Mouse (Mus musculus) spleen, postnatal 10 days (tissue): ENCODE measurements around the gene Prl3d2.
"Not testable (repeated sequence)": the region's sequence is repeated elsewhere in the genome, so short reads cannot be mapped to it uniquely, and the experiment has no call there.

Source experiments
- DNase-seq, 2 experiments: peaks; one replicate each; pipeline ENCODE4 v3.0.0; 2021 to 2022; ENCODE audit warnings: low spot score in 2 of 2

Gene Prl3d2

DNA sequence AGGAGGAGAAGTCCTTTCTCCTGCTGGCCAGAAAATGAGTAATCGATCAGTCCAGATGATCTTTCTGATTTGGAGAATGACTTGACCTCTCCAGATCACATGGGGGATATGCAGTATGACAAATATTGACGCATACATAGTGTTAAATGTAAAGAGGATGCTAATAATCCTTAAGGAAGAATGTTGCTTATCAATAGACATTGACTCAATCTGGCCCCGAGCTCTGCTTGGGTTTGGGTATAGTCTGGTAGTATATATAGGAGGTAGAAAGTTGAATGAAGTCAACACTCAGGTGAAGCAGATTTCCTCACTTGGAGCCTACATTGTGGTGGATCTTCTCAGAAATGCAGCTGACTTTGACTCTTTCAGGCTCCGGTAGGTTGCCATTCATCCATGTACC, at the start of gene Prl3d2:
Prl3d2 (plus strand) TSS at position 301 of the 400 bp plus-strand sequence.
- DNase-seq = not testable (repeated sequence)

DNA sequence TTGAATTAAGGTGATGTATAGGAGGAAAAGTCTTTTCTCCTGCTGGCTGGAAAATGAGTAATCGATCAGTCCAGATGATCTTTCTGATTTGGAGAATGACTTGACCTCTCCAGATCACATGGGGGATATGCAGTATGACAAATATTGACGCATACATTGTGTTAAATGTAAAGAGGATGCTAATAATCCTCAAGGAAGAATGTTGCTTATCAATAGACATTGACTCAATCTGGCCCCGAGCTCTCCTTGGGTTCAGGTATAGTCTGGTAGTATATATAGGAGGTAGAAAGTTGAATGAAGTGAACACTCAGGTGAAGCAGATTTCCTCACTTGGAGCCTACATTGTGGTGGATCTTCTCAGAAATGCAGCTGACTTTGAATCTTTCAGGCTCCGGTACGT, 27.6 kb upstream of the Prl3d2 start, which contains the start of gene Prl3d1:
Prl3d1 (plus strand) TSS at position 301 of the 400 bp plus-strand sequence.
- DNase-seq = not testable (repeated sequence)

GRCm38 (mm10) chr13:27148264-27148663, 26.8 kb downstream of the Prl3d2 start:
- no peak for DNase-seq

DNA sequence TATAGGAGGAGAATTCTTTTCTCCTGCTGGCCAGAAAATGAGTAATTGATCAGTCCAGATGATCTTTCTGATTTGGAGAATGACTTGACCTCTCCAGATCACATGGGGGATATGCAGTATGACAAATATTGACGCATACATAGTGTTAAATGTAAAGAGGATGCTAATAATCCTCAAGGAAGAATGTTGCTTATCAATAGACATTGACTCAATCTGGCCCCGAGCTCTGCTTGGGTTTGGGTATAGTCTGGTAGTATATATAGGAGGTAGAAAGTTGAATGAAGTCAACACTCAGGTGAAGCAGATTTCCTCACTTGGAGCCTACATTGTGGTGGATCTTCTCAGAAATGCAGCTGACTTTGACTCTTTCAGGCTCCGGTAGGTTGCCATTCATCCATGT, 35.0 kb downstream of the Prl3d2 start, which contains the start of gene Prl3d3:
Prl3d3 (plus strand) TSS at position 301 of the 400 bp plus-strand sequence.
- not testable (repeated sequence) for DNase-seq
